Mouse (Mus musculus) cerebellum, postnatal 36 days (tissue): Measurements from ENCODE around the gene Olfr969.
"Not testable (repeated sequence)": the region's sequence is repeated elsewhere in the genome, so short reads cannot be mapped to it uniquely, and the experiment has no call there.

Experiments
- DNase-seq, 2 experiments: peaks; one replicate each; pipeline ENCODE4 v3.0.0; 2021 to 2022; ENCODE audit warnings: mixed read lengths in 2 of 2

Gene Olfr969

GRCm38 (mm10) chr9:39790558-39790957, at the start of gene Olfr969:
TSS of gene Olfr969 (plus strand) at chr9:39790945.
- DNase-seq = no peak

GRCm38 (mm10) chr9:39745949-39746348, 44.8 kb upstream of the Olfr969 start, which contains the start of gene Olfr967:
TSS of gene Olfr967 (plus strand) at chr9:39746249.
- no peak for DNase-seq

GRCm38 (mm10) chr9:39746428-39746827, 44.3 kb upstream of the Olfr969 start:
- DNase-seq = no peak

- DNase-seq = no peak
Observed at GRCm38 (mm10) chr9:39783153-39783552, 7.6 kb upstream of the Olfr969 start, which contains the start of gene Olfr968. TSS of gene Olfr968 (minus strand) at chr9:39783253.

DNA sequence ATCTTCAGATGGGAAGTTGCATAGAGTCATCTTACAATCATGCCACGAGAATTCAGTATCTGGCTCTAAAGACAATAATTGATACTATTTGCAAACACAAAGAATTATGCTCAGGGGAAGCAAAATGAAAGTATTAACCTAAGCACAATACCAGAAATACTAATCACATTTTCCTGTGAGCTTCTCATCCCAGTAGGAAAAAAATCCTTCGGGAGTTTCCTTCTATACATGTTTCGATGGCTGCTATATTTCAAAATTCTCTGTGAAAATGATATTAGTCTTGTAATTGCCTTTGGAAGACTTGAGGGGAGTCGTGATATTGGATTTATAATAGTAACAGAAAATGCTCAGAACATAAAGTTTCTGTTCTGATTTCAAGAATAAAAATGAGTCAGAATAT, 17.8 kb downstream of the Olfr969 start, which contains the start of gene Olfr970:
Gene Olfr970, plus strand, starts transcription at position 301 of the 400 bp plus-strand sequence.
- no peak for DNase-seq

DNA sequence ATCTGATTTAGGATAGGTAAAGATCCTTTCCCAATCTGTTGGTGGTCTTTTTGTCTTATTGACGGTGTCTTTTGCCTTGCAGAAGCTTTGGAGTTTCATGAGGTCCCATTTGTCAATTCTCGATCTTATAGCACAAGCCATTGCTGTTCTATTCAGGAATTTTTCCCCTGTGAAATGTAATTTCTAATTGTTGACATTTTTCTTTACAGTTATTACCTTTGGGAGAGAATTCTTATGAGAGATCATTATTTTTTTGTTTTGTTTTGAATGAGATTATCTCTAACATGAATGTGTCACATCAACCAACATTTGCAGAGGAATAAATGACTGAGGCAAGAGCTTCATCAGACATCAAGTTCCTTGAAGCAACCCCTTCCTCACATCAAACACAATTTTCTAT, 45.8 kb downstream of the Olfr969 start, which contains the start of gene Olfr971:
Gene Olfr971, plus strand, starts transcription at position 301 of the 400 bp plus-strand sequence.
- not testable (repeated sequence) for DNase-seq
